Mouse (Mus musculus) limb, embryonic 10.5 days (tissue): Measurements from ENCODE around the gene Rer1. TPM values are rescaled to one million over a fixed set of nuclear protein-coding genes. Genes with fewer than 3 reads are reported as not detected.
A peak's percentile ranks its signal among the peaks of the same experiment; 100 is the strongest.

Experiments
- DNase-seq: peaks from one replicate; pipeline ENCODE4 v3.0.0-alpha.2; 2017; ENCODE audit warnings: low spot score
- H3K27ac ChIP-seq: fragments of 300-500 bp; sonication (generic); 2 replicates; pipeline ENCODE4 v1.5.1; 2016; ENCODE audit warnings: mild to moderate bottlenecking
- H3K27me3 ChIP-seq: fragments of 300-500 bp; sonication (generic); 2 replicates; pipeline ENCODE4 v1.6.1; 2016; ENCODE audit warnings: low read depth, mild to moderate bottlenecking; ENCODE audit not compliant: poor library complexity, severe bottlenecking
- H3K36me3 ChIP-seq: fragments of 300-500 bp; sonication (generic); 2 replicates; pipeline ENCODE4 v1.6.1; 2016; ENCODE audit warnings: mild to moderate bottlenecking, moderate library complexity
- H3K4me1 ChIP-seq: fragments of 300-500 bp; sonication (generic); 2 replicates; pipeline ENCODE4 v1.6.1; 2016
- H3K4me3 ChIP-seq: fragments of 300-500 bp; sonication (generic); 2 replicates; pipeline ENCODE4 v1.5.1; 2016; ENCODE audit warnings: mild to moderate bottlenecking, moderate library complexity
- H3K9me3 ChIP-seq: fragments of 300-500 bp; sonication (generic); replicated peaks from 2 replicates; pipeline ENCODE4 v1.6.1; 2016; ENCODE audit warnings: mild to moderate bottlenecking
- WGBS: fragments of 180-500 bp; shearing (Covaris S2); methylation state at CpG from one replicate; pipeline ENCODE4 v1.1.7; 2016; 5-methylcytosine and 5-hydroxymethylcytosine counted together
- polyA plus RNA-seq: library from polyadenylated mRNA; unstranded; fragments of >200 nt; fragmentation: Nextera tagmentation; extraction: Ambion mirVana; gene quantifications from 2 replicates; pipeline ENCODE4 v1.2.1, GENCODE M21; 2016

The Rer1 gene
- polyA plus RNA-seq, 1 experiment from 2014 or later = 133 TPM

GRCm38 (mm10) chr4:155123868-155124534 is 37.8 kb upstream of the Rer1 start:
- no peak overlapping the region for H3K4me3 ChIP-seq
- H3K27ac ChIP-seq = peak overlapping the region; percentile 51; the same call in 1 of the 2 replicates
- no peak for DNase-seq
- H3K36me3 ChIP-seq = no peaks in the 10 kb centered on the region
- 87% methylated on average over 9 of the region's 9 CpGs for WGBS
- 0 out of 2 replicates have a peak, but pooled peaks cover 6% of the 10 kb centered on the region for H3K27me3 ChIP-seq
- H3K9me3 ChIP-seq = no peaks in the 10 kb centered on the region
- peaks cover 66% of the 10 kb centered on the region for H3K4me1 ChIP-seq

GRCm38 (mm10) chr4:155122444-155123040 is 36.4 kb upstream of the Rer1 start:
- Histone ChIP-seq H3K4me3 (no peak overlapping the region), H3K9me3 (no peaks in the 10 kb centered on the region), H3K36me3 (no peaks in the 10 kb centered on the region), H3K27ac (peak overlapping the region; percentile 81), H3K27me3 (0 out of 2 replicates have a peak, but pooled peaks cover 6% of the 10 kb centered on the region), H3K4me1 (peaks cover 69% of the 10 kb centered on the region)
- 49% methylated on average over 16 of the region's 16 CpGs for WGBS
- peak; percentile 68 for DNase-seq

GRCm38 (mm10) chr4:155121915-155122443 is 35.8 kb upstream of the Rer1 start:
- H3K27ac ChIP-seq = peak overlapping the region; percentile 81
- no peak overlapping the region for H3K4me3 ChIP-seq
- DNase-seq = no peak
- 78% methylated on average over 6 of the region's 6 CpGs for WGBS
- H3K4me1 ChIP-seq = peaks cover 73% of the 10 kb centered on the region
- H3K9me3 ChIP-seq = no peaks in the 10 kb centered on the region
- H3K36me3 ChIP-seq = no peaks in the 10 kb centered on the region
- H3K27me3 ChIP-seq = 0 out of 2 replicates have a peak, but pooled peaks cover 6% of the 10 kb centered on the region

GRCm38 (mm10) chr4:155121222-155121621 is 35.0 kb upstream of the Rer1 start:
- Histone ChIP-seq H3K36me3 (no peaks in the 10 kb centered on the region), H3K27ac (peak overlapping the region; percentile 12; the same call in 1 of the 2 replicates), H3K9me3 (no peaks in the 10 kb centered on the region), H3K4me1 (peaks cover 70% of the 10 kb centered on the region), H3K4me3 (no peak overlapping the region), H3K27me3 (0 out of 2 replicates have a peak, but pooled peaks cover 6% of the 10 kb centered on the region)
- WGBS = 91% methylated on average over 6 of the region's 6 CpGs
- DNase-seq = no peak

- Histone ChIP-seq H3K27ac (0 out of 2 replicates have a peak overlapping the region, but pooled peaks have one; percentile 12), H3K27me3 (0 out of 2 replicates have a peak, but pooled peaks cover 2% of the 10 kb centered on the region), H3K36me3 (no peaks in the 10 kb centered on the region), H3K4me3 (no peak overlapping the region), H3K4me1 (peaks cover 69% of the 10 kb centered on the region), H3K9me3 (no peaks in the 10 kb centered on the region)
- DNase-seq = no peak
- WGBS = 64% methylated on average over 5 of the region's 5 CpGs
Measured at GRCm38 (mm10) chr4:155120583-155120982, 34.4 kb upstream of the Rer1 start.

GRCm38 (mm10) chr4:155120038-155120437 is 33.9 kb upstream of the Rer1 start:
- H3K27ac ChIP-seq = no peak overlapping the region
- H3K9me3 ChIP-seq = no peaks in the 10 kb centered on the region
- DNase-seq = no peak
- H3K36me3 ChIP-seq = no peaks in the 10 kb centered on the region
- H3K4me1 ChIP-seq = peaks cover 64% of the 10 kb centered on the region
- H3K4me3 ChIP-seq = no peak overlapping the region
- 81% methylated on average over 7 of the region's 7 CpGs for WGBS
- no peaks in the 10 kb centered on the region for H3K27me3 ChIP-seq

- no peaks in the 10 kb centered on the region for H3K36me3 ChIP-seq
- WGBS = 86% methylated on average over 10 of the region's 10 CpGs
- no peak overlapping the region for H3K4me3 ChIP-seq
- peaks cover 59% of the 10 kb centered on the region for H3K4me1 ChIP-seq
- H3K27ac ChIP-seq = no peak overlapping the region
- DNase-seq = no peak
- no peaks in the 10 kb centered on the region for H3K9me3 ChIP-seq
- H3K27me3 ChIP-seq = no peaks in the 10 kb centered on the region
Measured at GRCm38 (mm10) chr4:155118278-155118677, 32.1 kb upstream of the Rer1 start.

GRCm38 (mm10) chr4:155117396-155117978 is 31.3 kb upstream of the Rer1 start:
- H3K9me3 ChIP-seq = no peaks in the 10 kb centered on the region
- no peaks in the 10 kb centered on the region for H3K27me3 ChIP-seq
- H3K36me3 ChIP-seq = no peaks in the 10 kb centered on the region
- peak overlapping the region; percentile 26; the same call in 1 of the 2 replicates for H3K27ac ChIP-seq
- DNase-seq = no peak
- H3K4me3 ChIP-seq = no peak overlapping the region
- H3K4me1 ChIP-seq = peaks cover 51% of the 10 kb centered on the region
- 81% methylated on average over 6 of the region's 6 CpGs for WGBS

- no peak overlapping the region for H3K4me3 ChIP-seq
- no peaks in the 10 kb centered on the region for H3K9me3 ChIP-seq
- H3K27me3 ChIP-seq = no peaks in the 10 kb centered on the region
- no peak for DNase-seq
- peaks cover 44% of the 10 kb centered on the region for H3K4me1 ChIP-seq
- H3K27ac ChIP-seq = 0 out of 2 replicates have a peak overlapping the region, but pooled peaks have one; percentile 39
- no peaks in the 10 kb centered on the region for H3K36me3 ChIP-seq
- 82% methylated on average over 4 of the region's 4 CpGs for WGBS
Measured at GRCm38 (mm10) chr4:155116607-155117006, 30.4 kb upstream of the Rer1 start.

- no peak for DNase-seq
- Histone ChIP-seq H3K4me1 (peaks cover 42% of the 10 kb centered on the region), H3K4me3 (no peak overlapping the region), H3K27ac (no peak overlapping the region), H3K9me3 (no peaks in the 10 kb centered on the region), H3K36me3 (no peaks in the 10 kb centered on the region), H3K27me3 (no peaks in the 10 kb centered on the region)
- WGBS = 77% methylated on average over 8 of the region's 8 CpGs
Measured at GRCm38 (mm10) chr4:155113766-155114410, 27.7 kb upstream of the Rer1 start.

- 78% methylated on average over 5 of the region's 5 CpGs for WGBS
- DNase-seq = no peak
- Histone ChIP-seq H3K36me3 (no peaks in the 10 kb centered on the region), H3K4me3 (no peak overlapping the region), H3K27me3 (no peaks in the 10 kb centered on the region), H3K4me1 (peaks cover 26% of the 10 kb centered on the region), H3K9me3 (no peaks in the 10 kb centered on the region), H3K27ac (peak overlapping the region; percentile 56)
Measured at GRCm38 (mm10) chr4:155109471-155109870, 23.3 kb upstream of the Rer1 start.

- H3K27me3 ChIP-seq = no peaks in the 10 kb centered on the region
- no peaks in the 10 kb centered on the region for H3K9me3 ChIP-seq
- H3K27ac ChIP-seq = no peak overlapping the region
- no peak for DNase-seq
- H3K4me3 ChIP-seq = no peak overlapping the region
- 94% methylated on average over 4 of the region's 4 CpGs for WGBS
- H3K4me1 ChIP-seq = peaks cover 19% of the 10 kb centered on the region
- H3K36me3 ChIP-seq = no peaks in the 10 kb centered on the region
Measured at GRCm38 (mm10) chr4:155107886-155108285, 21.7 kb upstream of the Rer1 start.
